Mouse (Mus musculus): ENCODE measurements around the gene Gm10271. TPM values are rescaled to one million over a fixed set of nuclear protein-coding genes. Genes with fewer than 3 reads are reported as not detected.

Gm10271 gene
- polyA plus RNA-seq, 1 experiment = not detected

- no peak for DNase-seq (ENCODE audit: low read depth)
- TF ChIP-seq POLR2A (IDR thresholded peaks at IDR 0.05; ENCODE audit: borderline replicate concordance, extremely low read depth, insufficient read depth, insufficient read length, poor library complexity, severe bottlenecking) = no peak
- TF ChIP-seq CTCF (IDR thresholded peaks at IDR 0.05; ENCODE audit: borderline replicate concordance, extremely low read depth, insufficient read depth, insufficient read length) = no peak
These were observed 26.5 kb upstream of the Gm10271 start for GRCm38 (mm10) chr10:116998716-116999455.

GRCm38 (mm10) chr10:116996236-116996600 is 23.8 kb upstream of the Gm10271 start:
- no peak for TF ChIP-seq CTCF (IDR thresholded peaks at IDR 0.05; ENCODE audit: borderline replicate concordance, extremely low read depth, insufficient read depth, insufficient read length)
- TF ChIP-seq POLR2A (IDR thresholded peaks at IDR 0.05; ENCODE audit: borderline replicate concordance, extremely low read depth, insufficient read depth, insufficient read length, poor library complexity, severe bottlenecking) = no peak
- DNase-seq (ENCODE audit: low read depth) = no peak

GRCm38 (mm10) chr10:116995584-116996235 is 23.3 kb upstream of the Gm10271 start:
- no peak for TF ChIP-seq POLR2A (IDR thresholded peaks at IDR 0.05; ENCODE audit: borderline replicate concordance, extremely low read depth, insufficient read depth, insufficient read length, poor library complexity, severe bottlenecking)
- no peak for TF ChIP-seq CTCF (IDR thresholded peaks at IDR 0.05; ENCODE audit: borderline replicate concordance, extremely low read depth, insufficient read depth, insufficient read length)

GRCm38 (mm10) chr10:116995162-116995561 is 22.8 kb upstream of the Gm10271 start:
- DNase-seq (ENCODE audit: low read depth) = no peak
- TF ChIP-seq POLR2A (IDR thresholded peaks at IDR 0.05; ENCODE audit: borderline replicate concordance, extremely low read depth, insufficient read depth, insufficient read length, poor library complexity, severe bottlenecking) (no peak), CTCF (IDR thresholded peaks at IDR 0.05; ENCODE audit: borderline replicate concordance, extremely low read depth, insufficient read depth, insufficient read length) (no peak)

More at GRCm38 (mm10) chr10:116995584-116996235, 23.3 kb upstream of the Gm10271 start:
- DNase-seq (ENCODE audit: low read depth) = no peak

- DNase-seq (ENCODE audit: low read depth) = no peak
- TF ChIP-seq CTCF (IDR thresholded peaks at IDR 0.05; ENCODE audit: borderline replicate concordance, extremely low read depth, insufficient read depth, insufficient read length) = no peak
- no peak for TF ChIP-seq POLR2A (IDR thresholded peaks at IDR 0.05; ENCODE audit: borderline replicate concordance, extremely low read depth, insufficient read depth, insufficient read length, poor library complexity, severe bottlenecking)
These were observed 21.6 kb upstream of the Gm10271 start for GRCm38 (mm10) chr10:116993971-116994370.

GRCm38 (mm10) chr10:116986264-116987082 is 14.1 kb upstream of the Gm10271 start, which contains the start of gene Best3:
Gene Best3 (plus strand): TSS chr10:116986314.
- DNase-seq (ENCODE audit: low read depth) = peak; percentile 55
- TF ChIP-seq CTCF (IDR thresholded peaks at IDR 0.05; ENCODE audit: borderline replicate concordance, extremely low read depth, insufficient read depth, insufficient read length) = no peak
- no peak for TF ChIP-seq POLR2A (IDR thresholded peaks at IDR 0.05; ENCODE audit: borderline replicate concordance, extremely low read depth, insufficient read depth, insufficient read length, poor library complexity, severe bottlenecking)

GRCm38 (mm10) chr10:116984836-116985235 is 12.4 kb upstream of the Gm10271 start:
- TF ChIP-seq POLR2A (IDR thresholded peaks at IDR 0.05; ENCODE audit: borderline replicate concordance, extremely low read depth, insufficient read depth, insufficient read length, poor library complexity, severe bottlenecking) = no peak
- TF ChIP-seq CTCF (IDR thresholded peaks at IDR 0.05; ENCODE audit: borderline replicate concordance, extremely low read depth, insufficient read depth, insufficient read length) = no peak
- peak; percentile 58 for DNase-seq (ENCODE audit: low read depth)

- no peak for TF ChIP-seq POLR2A (IDR thresholded peaks at IDR 0.05; ENCODE audit: borderline replicate concordance, extremely low read depth, insufficient read depth, insufficient read length, poor library complexity, severe bottlenecking)
- no peak for TF ChIP-seq CTCF (IDR thresholded peaks at IDR 0.05; ENCODE audit: borderline replicate concordance, extremely low read depth, insufficient read depth, insufficient read length)
- DNase-seq (ENCODE audit: low read depth) = no peak
These were observed 10.1 kb upstream of the Gm10271 start for GRCm38 (mm10) chr10:116982526-116982925.

- no peak for DNase-seq (ENCODE audit: low read depth)
- TF ChIP-seq POLR2A (IDR thresholded peaks at IDR 0.05; ENCODE audit: borderline replicate concordance, extremely low read depth, insufficient read depth, insufficient read length, poor library complexity, severe bottlenecking) = no peak
- TF ChIP-seq CTCF (IDR thresholded peaks at IDR 0.05; ENCODE audit: borderline replicate concordance, extremely low read depth, insufficient read depth, insufficient read length) = peak; percentile 58; the same call in 1 of the 2 replicates
These were observed 8.5 kb upstream of the Gm10271 start for GRCm38 (mm10) chr10:116980888-116981287.

GRCm38 (mm10) chr10:116980273-116980672 is 7.9 kb upstream of the Gm10271 start:
- TF ChIP-seq CTCF (IDR thresholded peaks at IDR 0.05; ENCODE audit: borderline replicate concordance, extremely low read depth, insufficient read depth, insufficient read length) (no peak), POLR2A (IDR thresholded peaks at IDR 0.05; ENCODE audit: borderline replicate concordance, extremely low read depth, insufficient read depth, insufficient read length, poor library complexity, severe bottlenecking) (no peak)
- no peak for DNase-seq (ENCODE audit: low read depth)

GRCm38 (mm10) chr10:116978841-116979240 is 6.4 kb upstream of the Gm10271 start:
- DNase-seq (ENCODE audit: low read depth) = no peak
- TF ChIP-seq POLR2A (IDR thresholded peaks at IDR 0.05; ENCODE audit: borderline replicate concordance, extremely low read depth, insufficient read depth, insufficient read length, poor library complexity, severe bottlenecking) (no peak), CTCF (IDR thresholded peaks at IDR 0.05; ENCODE audit: borderline replicate concordance, extremely low read depth, insufficient read depth, insufficient read length) (no peak)
